Mouse (Mus musculus): ENCODE results near the gene Mybpc1.
"Not testable (repeated sequence)": the region's sequence is repeated elsewhere in the genome, so short reads cannot be mapped to it uniquely, and the experiment has no call there.

Mybpc1 gene

DNA sequence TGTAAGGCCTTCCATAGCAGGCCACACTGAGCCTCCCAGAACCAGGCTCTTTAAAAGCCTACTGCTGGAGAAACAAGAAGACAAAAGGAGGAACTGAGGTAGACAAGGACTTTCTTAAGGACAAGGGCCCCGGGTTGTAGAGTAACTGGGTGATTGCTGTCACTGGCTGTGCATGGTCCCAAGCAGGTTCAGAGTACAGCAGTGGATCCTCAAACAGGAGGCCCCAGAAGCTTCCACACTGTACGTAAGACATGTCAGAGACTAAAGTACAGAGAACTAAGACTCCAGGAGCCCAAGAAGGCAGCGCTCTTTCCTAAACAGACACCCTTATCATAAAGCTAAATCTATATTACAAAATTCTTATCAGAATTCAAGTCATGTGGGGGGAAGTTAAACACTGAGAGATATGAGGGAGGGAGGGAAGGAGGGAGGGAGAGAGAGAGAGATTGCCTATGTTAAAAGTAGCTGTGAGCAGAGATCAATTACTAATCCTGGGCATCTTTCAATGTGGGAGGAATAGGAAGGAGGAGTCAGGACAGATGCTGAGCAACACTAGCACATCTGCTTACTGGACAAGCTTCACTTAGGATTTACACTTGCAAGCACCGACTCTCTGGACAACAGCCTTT is 109.9 kb downstream of the Mybpc1 start:
- DNase-seq (ENCODE audit: low spot score in 2 of 2), result no peak

DNA sequence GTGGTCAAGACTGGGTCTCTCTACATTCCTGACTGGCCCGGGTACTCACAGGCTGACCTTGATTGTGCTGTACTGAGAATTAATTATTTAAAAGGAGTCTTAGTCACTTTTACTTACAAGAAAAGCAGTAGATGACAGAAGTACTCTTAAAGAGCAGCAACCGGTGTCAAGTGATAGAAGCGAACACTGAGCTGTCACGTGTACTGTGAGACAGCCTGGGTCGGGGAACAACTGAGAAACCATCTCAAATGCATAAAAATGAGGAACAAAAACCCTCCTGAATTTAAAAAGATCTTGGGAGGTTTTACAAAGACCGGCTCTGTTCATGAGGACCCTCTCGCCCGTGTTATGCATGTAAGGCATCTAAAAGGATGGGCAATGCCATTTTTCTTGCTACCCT is 112.3 kb downstream of the Mybpc1 start:
- no peak for DNase-seq (ENCODE audit: low spot score in 2 of 2)

DNA sequence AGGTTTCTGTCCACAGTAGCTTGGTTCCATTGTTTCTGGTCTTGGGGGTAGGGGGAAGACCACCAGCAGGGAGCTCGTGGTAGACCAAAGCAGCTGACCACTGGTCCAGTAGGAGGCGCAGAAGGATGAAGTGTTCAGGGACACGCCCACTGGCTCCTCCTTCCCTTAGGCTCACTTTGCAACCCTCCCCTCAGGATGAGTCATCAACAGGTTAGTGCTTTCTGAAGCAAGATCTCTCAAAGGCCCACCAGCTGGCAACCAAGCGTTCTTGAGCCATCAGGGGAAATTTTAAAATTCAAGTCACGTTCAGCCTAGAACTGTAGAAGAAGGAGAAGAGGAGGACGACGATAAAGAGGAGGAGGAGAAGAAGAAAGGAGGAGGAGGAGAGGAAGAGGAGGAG is 113.3 kb downstream of the Mybpc1 start:
- no peak for DNase-seq (ENCODE audit: low spot score in 2 of 2)

DNA sequence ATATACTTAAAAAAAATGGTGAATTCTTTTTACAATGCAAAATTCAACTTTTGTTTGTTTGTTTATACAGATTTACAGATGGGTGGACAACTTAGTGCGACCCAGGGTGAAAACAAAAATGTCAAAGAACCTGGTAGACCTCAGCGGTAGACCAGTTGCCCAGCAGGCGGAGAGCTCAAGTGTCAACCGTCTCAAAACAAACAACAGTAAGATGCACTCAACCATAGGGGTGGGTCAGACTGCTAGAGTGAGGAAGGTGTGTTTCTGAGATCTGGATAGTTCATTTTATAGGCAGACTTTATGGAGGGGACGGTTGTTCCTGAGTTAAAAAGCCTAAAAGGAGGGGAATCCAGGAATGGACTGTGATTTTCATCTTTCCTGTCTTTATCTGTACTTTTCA is 116.3 kb downstream of the Mybpc1 start:
- no peak for DNase-seq (ENCODE audit: low spot score in 2 of 2)

DNA sequence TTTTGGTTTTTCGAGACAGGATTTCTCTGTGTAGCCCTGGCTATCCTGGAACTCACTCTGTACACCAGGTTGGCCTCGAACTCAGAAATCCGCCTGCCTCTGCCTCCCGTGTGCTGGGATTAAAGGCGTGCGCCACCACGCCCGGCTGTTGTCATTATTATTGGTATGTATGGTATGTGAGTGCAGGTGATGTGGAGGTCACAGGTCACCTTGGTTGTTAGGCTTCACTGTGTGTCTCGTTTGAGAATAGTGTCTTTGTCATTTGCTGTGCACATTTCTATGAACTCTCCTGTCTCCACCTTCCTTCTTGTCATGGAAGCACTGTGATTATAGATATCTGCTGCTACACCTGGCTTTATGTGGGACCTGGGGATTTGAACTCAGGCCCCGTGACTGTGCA is 122.1 kb downstream of the Mybpc1 start:
- not testable (repeated sequence) for DNase-seq (ENCODE audit: low spot score in 2 of 2)
